Mouse (Mus musculus) hindbrain, embryonic 13.5 days (tissue): ENCODE measurements at regions not wholly inside any gene's neighbourhood (a gene's known extent, or its start where the extent isn't known, plus 50 kb on each side); places are given as distances from the start of the nearest gene placed in this dataset.
A peak's percentile ranks its signal among the peaks of the same experiment; 100 is the strongest.

ENCODE experiments used
- ATAC-seq: fragments of 200-750 bp; cut with Nextera tagmentation; 2 replicates; pipeline ENCODE4 v1.8.0; 2017; ENCODE audit warnings: moderate TSS enrichment; ENCODE audit not compliant: low FRiP score
- H3K27ac ChIP-seq: fragments of 300-500 bp; sonication (generic); 2 replicates; pipeline ENCODE4 v1.5.1; 2015; ENCODE audit warnings: inconsistent platforms, mild to moderate bottlenecking, moderate library complexity
- H3K27me3 ChIP-seq: fragments of 300-500 bp; sonication (generic); 2 replicates; pipeline ENCODE4 v1.6.1; 2015; ENCODE audit warnings: mild to moderate bottlenecking, inconsistent platforms
- H3K36me3 ChIP-seq: fragments of 300-500 bp; sonication (generic); 2 replicates; pipeline ENCODE4 v1.6.1; 2015; ENCODE audit warnings: mild to moderate bottlenecking, inconsistent platforms
- H3K4me1 ChIP-seq: fragments of 300-500 bp; sonication (generic); replicated peaks from 2 replicates; pipeline ENCODE4 v1.6.1; 2015; ENCODE audit warnings: inconsistent platforms
- H3K4me2 ChIP-seq: fragments of 300-500 bp; sonication (generic); 2 replicates; pipeline ENCODE4 v1.6.1; 2015; ENCODE audit warnings: inconsistent platforms, mild to moderate bottlenecking, moderate library complexity
- H3K4me3 ChIP-seq: fragments of 300-500 bp; sonication (generic); 2 replicates; pipeline ENCODE4 v1.5.1; 2015; ENCODE audit warnings: mild to moderate bottlenecking, inconsistent platforms
- H3K9ac ChIP-seq: fragments of 300-500 bp; sonication (generic); 2 replicates; pipeline ENCODE4 v1.6.1; 2015; ENCODE audit warnings: mild to moderate bottlenecking, inconsistent platforms
- H3K9me3 ChIP-seq: fragments of 300-500 bp; sonication (generic); 2 replicates; pipeline ENCODE4 v1.6.1; 2016; ENCODE audit warnings: inconsistent platforms
- WGBS: fragments of 180-500 bp; shearing (Covaris S2); methylation state at CpG from one replicate; pipeline ENCODE4 v1.1.7; 2015; 5-methylcytosine and 5-hydroxymethylcytosine counted together

DNA sequence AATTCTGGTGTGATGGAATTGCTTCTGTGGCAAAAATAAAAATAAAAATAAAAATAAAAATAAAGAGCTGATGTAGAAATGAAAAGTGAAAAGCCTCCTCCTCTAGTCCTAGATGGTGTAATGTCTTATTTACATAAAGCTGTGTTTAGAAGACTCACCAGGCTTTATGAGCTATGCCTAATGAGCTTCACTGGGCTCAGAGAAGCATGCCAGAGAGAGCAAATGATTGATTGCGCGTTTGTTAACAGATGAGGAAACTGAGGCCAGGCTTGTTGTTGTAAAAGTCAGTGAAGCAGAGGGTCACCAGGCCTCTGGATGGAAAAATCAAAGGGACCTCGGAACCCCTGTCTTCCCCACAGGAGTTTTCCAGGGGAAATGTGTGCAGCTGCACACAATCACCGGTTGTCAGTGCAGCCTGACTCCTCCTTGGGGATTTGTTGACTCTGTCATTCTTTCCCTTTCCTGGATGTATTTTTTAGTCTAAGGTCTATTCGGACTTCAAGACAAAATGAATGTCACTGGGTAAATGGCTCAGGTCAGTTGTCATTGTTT lies 213.8 kb downstream of the Stim2 start:
- no peak overlapping the region for H3K4me3 ChIP-seq
- H3K27ac ChIP-seq = no peak overlapping the region
- no peaks in the 10 kb centered on the region for H3K9me3 ChIP-seq
- H3K9ac ChIP-seq = no peak overlapping the region
- H3K4me2 ChIP-seq = no peak overlapping the region
- no peak for ATAC-seq
- 53% methylated on average over 5 of the region's 5 CpGs for WGBS
- H3K27me3 ChIP-seq = no peaks in the 10 kb centered on the region
- no peaks in the 10 kb centered on the region for H3K4me1 ChIP-seq
- no peaks in the 10 kb centered on the region for H3K36me3 ChIP-seq

DNA sequence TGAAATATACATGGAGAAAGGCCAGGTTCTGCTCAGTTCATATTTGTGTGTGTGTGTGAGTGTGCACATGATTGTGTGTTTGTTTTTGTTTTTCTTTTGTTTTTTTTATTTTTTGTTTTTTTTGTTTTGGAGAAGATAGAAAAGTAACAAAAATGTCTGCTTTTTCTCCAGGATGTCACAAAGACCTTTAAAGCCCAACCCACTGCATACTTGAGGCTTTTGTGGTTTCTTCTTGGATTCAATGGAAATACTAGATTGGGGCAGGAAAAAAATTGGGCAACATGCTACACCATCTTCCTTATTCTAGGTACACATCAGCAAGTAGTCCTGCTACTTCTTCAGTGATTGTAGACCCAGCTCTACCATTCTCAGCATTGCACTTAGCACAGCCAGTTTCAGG lies 226.7 kb downstream of the Stim2 start:
- no peak overlapping the region for H3K27ac ChIP-seq
- no peaks in the 10 kb centered on the region for H3K36me3 ChIP-seq
- ATAC-seq = no peak
- H3K9ac ChIP-seq = no peak overlapping the region
- no peak overlapping the region for H3K4me2 ChIP-seq
- H3K27me3 ChIP-seq = no peaks in the 10 kb centered on the region
- H3K9me3 ChIP-seq = no peaks in the 10 kb centered on the region
- H3K4me3 ChIP-seq = no peak overlapping the region
- H3K4me1 ChIP-seq = no peaks in the 10 kb centered on the region

DNA sequence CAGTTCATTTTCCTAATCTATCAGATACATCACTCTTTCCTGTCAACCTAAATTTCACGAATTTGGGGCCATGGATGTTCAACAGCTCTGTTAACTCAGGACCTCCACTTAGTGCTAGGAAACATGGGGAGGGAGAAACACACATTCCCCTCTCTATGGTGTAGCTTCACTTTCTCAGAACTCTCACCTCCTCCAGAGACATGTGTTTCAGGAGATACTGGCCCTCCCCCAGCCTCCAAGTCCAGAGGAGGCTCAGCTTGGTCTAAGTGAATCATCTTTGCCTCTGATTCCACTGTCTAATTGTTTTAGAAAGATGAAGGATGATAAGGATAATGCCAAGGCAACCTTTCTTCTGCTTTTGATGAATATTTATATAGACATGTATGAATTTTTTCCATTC lies 236.3 kb downstream of the Stim2 start:
- H3K27ac ChIP-seq = no peak overlapping the region
- H3K9me3 ChIP-seq = no peaks in the 10 kb centered on the region
- no peaks in the 10 kb centered on the region for H3K27me3 ChIP-seq
- no peaks in the 10 kb centered on the region for H3K36me3 ChIP-seq
- no peak overlapping the region for H3K4me3 ChIP-seq
- H3K4me1 ChIP-seq = no peaks in the 10 kb centered on the region
- no peak overlapping the region for H3K4me2 ChIP-seq
- no peak for ATAC-seq
- H3K9ac ChIP-seq = no peak overlapping the region
- WGBS = 90% methylated on average over 1 of the region's 1 CpGs

DNA sequence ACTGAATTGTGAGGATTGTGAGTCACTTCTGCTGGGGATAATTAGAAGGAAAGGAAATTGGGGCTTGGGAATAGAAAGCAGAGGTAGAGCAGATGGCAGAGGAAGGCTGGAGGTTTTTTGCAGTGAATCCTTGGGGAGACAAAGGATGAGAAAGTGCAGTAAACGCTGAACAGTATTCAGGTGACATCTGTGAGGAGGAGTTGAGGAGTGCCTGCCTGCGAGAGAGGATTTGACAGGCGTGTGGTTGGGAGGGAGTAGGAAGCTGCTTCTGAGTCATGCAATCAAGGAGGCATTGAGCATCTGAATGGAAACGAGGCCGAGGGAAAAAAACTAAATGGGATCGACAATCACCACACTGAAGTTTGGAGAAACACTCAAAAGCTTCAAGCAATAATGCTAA lies 236.9 kb downstream of the Stim2 start:
- ATAC-seq = no peak
- no peak overlapping the region for H3K4me2 ChIP-seq
- H3K9me3 ChIP-seq = no peaks in the 10 kb centered on the region
- H3K9ac ChIP-seq = no peak overlapping the region
- no peak overlapping the region for H3K4me3 ChIP-seq
- no peaks in the 10 kb centered on the region for H3K27me3 ChIP-seq
- no peak overlapping the region for H3K27ac ChIP-seq
- no peaks in the 10 kb centered on the region for H3K4me1 ChIP-seq
- H3K36me3 ChIP-seq = no peaks in the 10 kb centered on the region
- 51% methylated on average over 6 of the region's 6 CpGs for WGBS

DNA sequence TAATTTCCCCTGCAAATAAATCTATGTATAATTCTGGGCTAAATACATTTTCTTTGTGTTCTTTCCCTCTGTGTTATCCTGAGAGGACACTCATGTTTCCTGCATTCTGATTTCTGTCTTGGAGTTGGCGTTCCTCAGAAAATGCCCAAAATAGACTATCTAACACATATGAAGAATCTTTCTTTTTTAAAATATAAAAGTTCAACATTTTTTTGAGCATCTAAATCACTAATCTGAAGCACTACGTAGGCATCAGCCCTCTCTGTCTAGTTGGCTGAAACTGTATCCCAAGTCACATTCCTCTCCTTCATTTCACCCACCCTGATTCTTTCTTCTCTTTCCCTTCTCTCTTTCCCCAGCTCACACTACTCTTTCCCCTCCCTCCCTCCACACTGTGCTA lies 238.9 kb downstream of the Stim2 start:
- ATAC-seq = no peak
- Histone ChIP-seq H3K4me3 (no peak overlapping the region), H3K27me3 (no peaks in the 10 kb centered on the region), H3K4me1 (peaks cover 7% of the 10 kb centered on the region), H3K4me2 (no peak overlapping the region), H3K9me3 (no peaks in the 10 kb centered on the region), H3K36me3 (no peaks in the 10 kb centered on the region), H3K27ac (no peak overlapping the region), H3K9ac (no peak overlapping the region)
- WGBS = 87% methylated on average over 2 of the region's 2 CpGs

DNA sequence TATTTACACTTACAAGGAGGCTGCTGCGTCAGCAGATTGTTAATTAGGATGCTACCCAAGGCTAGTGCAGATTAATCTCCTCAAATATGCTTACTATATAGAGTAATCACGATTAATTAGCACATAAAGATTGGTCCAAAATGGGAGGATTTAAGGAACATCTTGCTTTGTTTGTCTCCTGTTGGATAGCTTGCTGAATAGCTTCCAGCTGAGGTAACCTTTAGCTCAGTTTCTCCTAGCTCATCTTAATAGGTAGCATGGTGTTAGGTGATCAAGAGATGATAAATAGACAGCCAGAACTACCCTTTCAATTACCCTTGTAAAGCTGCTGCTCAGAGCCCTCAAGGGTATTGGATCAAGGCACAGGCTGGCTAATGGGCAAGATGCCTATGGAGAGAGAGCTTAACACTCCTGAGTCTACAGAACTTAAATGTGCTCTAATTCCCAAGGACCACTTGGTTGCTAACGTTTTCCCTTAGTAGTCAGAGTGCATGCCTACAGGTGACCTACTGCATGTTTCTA lies 240.4 kb downstream of the Stim2 start:
- 71% methylated on average over 3 of the region's 3 CpGs for WGBS
- peak; percentile 66 for ATAC-seq
- H3K27me3 ChIP-seq = no peaks in the 10 kb centered on the region
- no peaks in the 10 kb centered on the region for H3K9me3 ChIP-seq
- no peak overlapping the region for H3K9ac ChIP-seq
- no peak overlapping the region for H3K27ac ChIP-seq
- no peak overlapping the region for H3K4me2 ChIP-seq
- no peaks in the 10 kb centered on the region for H3K36me3 ChIP-seq
- no peak overlapping the region for H3K4me3 ChIP-seq
- H3K4me1 ChIP-seq = peaks cover 7% of the 10 kb centered on the region

DNA sequence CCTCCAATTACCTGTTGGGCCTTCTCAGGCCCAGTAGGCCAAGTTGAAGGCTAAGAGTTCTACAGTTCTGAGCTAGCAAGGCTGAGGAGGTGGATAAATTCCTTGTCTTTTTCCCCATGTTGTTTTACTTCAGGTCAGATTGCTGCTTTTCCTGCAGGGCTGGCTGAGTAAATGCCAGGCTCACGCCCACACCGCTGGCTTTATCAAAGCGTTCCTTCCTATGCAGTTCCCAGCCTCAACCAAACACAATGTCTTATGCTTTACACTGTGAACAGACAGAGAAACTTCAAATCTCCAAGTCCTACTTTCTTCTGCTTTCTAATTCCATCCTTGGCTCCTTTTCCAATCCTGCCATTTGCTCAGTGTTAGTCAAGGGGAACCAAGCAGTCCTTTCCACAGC lies 241.3 kb downstream of the Stim2 start:
- H3K4me2 ChIP-seq = no peak overlapping the region
- no peak for ATAC-seq
- no peak overlapping the region for H3K27ac ChIP-seq
- H3K9me3 ChIP-seq = no peaks in the 10 kb centered on the region
- peaks cover 7% of the 10 kb centered on the region for H3K4me1 ChIP-seq
- H3K27me3 ChIP-seq = no peaks in the 10 kb centered on the region
- H3K4me3 ChIP-seq = no peak overlapping the region
- H3K9ac ChIP-seq = no peak overlapping the region
- no peaks in the 10 kb centered on the region for H3K36me3 ChIP-seq
- 87% methylated on average over 3 of the region's 3 CpGs for WGBS

DNA sequence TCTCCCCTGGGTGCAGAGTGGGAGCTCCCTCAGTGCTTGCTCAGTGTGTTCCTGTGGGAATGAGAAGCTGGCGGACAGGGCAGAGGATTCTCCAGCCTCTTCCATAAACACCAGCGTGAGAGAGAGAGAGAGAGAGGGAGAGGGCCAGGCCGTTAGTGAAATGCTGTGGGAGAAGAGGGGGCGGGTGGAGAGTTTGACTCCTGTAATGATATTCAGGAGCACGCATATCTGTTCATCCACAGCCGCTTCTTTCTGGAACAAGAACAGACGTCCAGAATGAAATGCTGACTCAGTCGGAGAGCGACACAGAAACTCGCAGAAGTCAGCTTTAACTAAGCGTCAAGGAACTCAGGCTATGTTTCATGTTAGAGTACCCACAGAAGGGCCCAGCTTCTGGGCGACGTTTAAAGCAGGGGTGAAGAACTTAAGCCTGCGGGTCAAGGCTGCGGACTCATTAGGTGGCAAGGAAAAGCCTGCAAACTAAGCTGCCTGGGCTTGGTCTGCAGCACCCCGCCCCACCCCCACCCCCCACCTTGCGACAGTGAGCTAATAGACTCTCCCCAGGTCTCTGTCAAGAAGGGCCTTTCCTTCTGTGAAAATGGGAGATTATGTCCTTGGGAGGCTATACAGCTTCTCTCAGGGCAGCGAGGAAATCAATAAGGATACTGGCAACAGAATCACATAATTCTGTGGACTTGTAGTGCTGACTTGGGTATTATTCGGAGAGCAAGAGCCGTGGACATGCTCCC lies 243.0 kb downstream of the Stim2 start:
- Histone ChIP-seq H3K9me3 (no peaks in the 10 kb centered on the region), H3K4me2 (no peak overlapping the region), H3K36me3 (no peaks in the 10 kb centered on the region), H3K27ac (no peak overlapping the region), H3K4me3 (no peak overlapping the region), H3K4me1 (peaks cover 7% of the 10 kb centered on the region), H3K27me3 (no peaks in the 10 kb centered on the region), H3K9ac (no peak overlapping the region)
- 47% methylated on average over 20 of the region's 20 CpGs for WGBS
- ATAC-seq = 0 out of 2 replicates have a peak, but pooled peaks have one; percentile 17

DNA sequence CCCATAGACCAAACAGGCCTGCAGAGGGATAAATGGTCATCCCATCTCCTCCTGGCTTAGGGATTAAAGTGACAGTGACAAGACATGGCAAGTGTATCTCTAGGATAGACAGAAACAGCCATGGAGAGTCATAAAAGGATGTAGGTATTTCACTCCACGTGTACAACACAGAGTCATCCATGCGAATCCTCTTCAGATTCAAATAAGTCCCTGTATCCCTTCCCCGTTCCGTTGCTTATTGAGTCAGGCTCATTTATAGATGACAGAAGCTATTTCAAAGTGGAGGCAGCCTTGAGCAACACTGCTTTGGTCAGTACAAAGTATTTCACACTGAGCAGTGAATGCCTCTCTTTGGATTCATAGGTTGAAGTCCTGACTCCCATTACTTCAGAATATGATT lies 243.8 kb downstream of the Stim2 start:
- H3K27ac ChIP-seq = no peak overlapping the region
- H3K36me3 ChIP-seq = no peaks in the 10 kb centered on the region
- no peak overlapping the region for H3K9ac ChIP-seq
- H3K4me3 ChIP-seq = no peak overlapping the region
- H3K4me2 ChIP-seq = no peak overlapping the region
- no peaks in the 10 kb centered on the region for H3K9me3 ChIP-seq
- WGBS = 75% methylated on average over 4 of the region's 4 CpGs
- H3K27me3 ChIP-seq = no peaks in the 10 kb centered on the region
- peaks cover 7% of the 10 kb centered on the region for H3K4me1 ChIP-seq
- ATAC-seq = no peak

DNA sequence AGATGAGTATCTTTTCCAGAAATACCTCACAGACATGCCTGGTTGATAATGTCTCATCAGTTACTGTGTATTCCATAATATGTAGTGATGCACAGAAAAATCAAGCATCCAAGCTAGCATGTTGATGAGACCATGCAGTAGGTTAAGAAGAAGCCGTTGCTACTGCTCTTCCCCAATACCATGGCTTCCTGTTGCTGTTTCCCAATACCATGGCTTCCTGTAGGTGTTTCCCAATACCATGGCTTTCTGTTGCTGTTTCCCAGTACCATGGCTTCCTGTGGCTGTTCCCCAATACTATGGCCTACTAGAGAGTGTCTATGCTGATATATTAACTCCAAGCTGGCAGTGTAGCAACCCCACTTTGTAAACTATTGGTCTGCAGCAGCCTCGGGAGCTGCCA lies 253.7 kb downstream of the Stim2 start:
- H3K9ac ChIP-seq = no peak overlapping the region
- no peak overlapping the region for H3K4me2 ChIP-seq
- H3K27ac ChIP-seq = no peak overlapping the region
- no peaks in the 10 kb centered on the region for H3K9me3 ChIP-seq
- H3K36me3 ChIP-seq = no peaks in the 10 kb centered on the region
- WGBS = 91% methylated on average over 2 of the region's 2 CpGs
- H3K27me3 ChIP-seq = no peaks in the 10 kb centered on the region
- 0 out of 2 replicates have a peak, but pooled peaks cover 3% of the 10 kb centered on the region for H3K4me1 ChIP-seq
- no peak overlapping the region for H3K4me3 ChIP-seq
- ATAC-seq = no peak

DNA sequence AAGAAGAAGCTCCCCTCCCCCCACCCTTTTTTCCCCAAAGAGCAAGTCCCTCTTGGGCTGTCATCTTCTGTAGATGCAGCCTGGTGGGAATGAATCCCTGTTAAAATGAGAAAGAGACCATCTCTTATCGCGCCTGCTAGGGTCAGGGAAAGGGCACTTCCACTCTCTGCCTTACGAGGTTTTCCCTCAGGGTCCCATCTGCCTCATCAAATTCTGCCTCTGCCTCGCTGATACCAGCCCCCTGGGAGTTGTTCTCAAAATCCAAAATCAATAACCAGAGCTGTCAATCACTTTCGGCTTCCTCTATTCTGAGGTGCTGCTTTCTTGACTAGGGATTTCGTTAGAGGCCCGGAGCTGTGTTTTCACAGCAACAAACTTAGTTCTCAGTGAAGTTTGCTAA lies 255.7 kb downstream of the Stim2 start:
- ATAC-seq = no peak
- H3K27me3 ChIP-seq = no peaks in the 10 kb centered on the region
- no peak overlapping the region for H3K4me2 ChIP-seq
- WGBS = 48% methylated on average over 7 of the region's 7 CpGs
- no peaks in the 10 kb centered on the region for H3K9me3 ChIP-seq
- H3K4me3 ChIP-seq = no peak overlapping the region
- no peaks in the 10 kb centered on the region for H3K36me3 ChIP-seq
- H3K27ac ChIP-seq = no peak overlapping the region
- H3K9ac ChIP-seq = no peak overlapping the region
- 0 out of 2 replicates have a peak, but pooled peaks cover 3% of the 10 kb centered on the region for H3K4me1 ChIP-seq

DNA sequence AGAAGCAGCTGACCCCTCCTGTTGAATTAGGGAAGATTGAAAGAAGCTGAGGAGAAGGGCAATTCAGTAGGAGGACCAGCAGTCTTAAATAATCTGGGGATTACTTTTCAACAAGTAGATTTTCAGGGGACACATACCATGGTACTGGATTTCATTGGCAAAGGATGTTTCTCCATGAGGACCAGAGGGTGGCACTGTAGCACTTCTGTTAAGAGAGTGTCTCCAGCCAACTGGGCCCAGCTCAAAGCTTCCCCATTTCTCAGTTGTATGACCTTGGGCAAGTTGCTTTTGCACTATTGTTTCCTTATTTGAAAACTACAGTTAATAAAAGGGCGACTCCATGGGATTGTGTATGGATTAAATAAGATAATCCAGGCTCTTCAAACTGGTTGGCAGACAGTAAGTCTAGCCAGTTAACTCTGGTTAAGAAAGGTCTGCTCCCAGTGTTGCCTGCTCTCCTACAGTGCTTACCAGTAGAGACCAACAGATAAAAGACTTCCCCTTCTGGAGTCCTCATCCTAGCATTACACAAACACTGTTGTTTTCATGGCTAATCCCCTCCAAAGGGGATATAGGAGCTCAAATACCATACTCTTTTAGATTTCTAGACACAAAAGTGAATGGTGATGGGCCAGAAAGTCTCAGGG lies 259.9 kb downstream of the Stim2 start:
- H3K4me2 ChIP-seq = no peak overlapping the region
- H3K36me3 ChIP-seq = no peaks in the 10 kb centered on the region
- H3K9me3 ChIP-seq = no peaks in the 10 kb centered on the region
- no peak overlapping the region for H3K4me3 ChIP-seq
- H3K27ac ChIP-seq = no peak overlapping the region
- H3K9ac ChIP-seq = no peak overlapping the region
- no peaks in the 10 kb centered on the region for H3K27me3 ChIP-seq
- 0 out of 2 replicates have a peak, but pooled peaks cover 3% of the 10 kb centered on the region for H3K4me1 ChIP-seq
- 26% methylated on average over 1 of the region's 1 CpGs for WGBS
- ATAC-seq = 0 out of 2 replicates have a peak, but pooled peaks have one; percentile 62
